Mouse (Mus musculus): ENCODE results near the gene Vmn2r-ps130. TPM values are rescaled to one million over a fixed set of nuclear protein-coding genes. Genes with fewer than 3 reads are reported as not detected.

Vmn2r-ps130 gene
- not detected in 2 replicates for polyA plus RNA-seq (2012; rRNA removed; ENCODE audit: low replicate concordance)

DNA sequence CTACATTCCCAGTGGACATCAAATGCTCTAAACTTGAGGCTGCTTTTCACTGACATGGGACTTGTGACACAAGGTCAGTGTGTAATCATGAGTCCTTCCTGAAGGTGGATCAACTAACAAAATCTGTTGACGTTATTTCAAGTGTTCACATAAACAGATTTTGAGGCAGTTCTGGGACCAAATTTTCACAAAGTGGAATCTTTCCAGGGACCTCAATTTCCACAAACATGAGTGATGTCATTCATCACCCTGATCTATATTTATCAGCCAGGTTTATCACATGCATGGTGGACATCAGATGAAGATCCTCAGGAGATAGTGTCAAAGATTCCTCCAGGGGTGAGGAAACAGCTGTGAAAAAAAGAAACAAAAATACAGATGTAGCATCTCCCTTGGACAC lies at the start of gene Vmn2r-ps130:
Gene Vmn2r-ps130, plus strand, starts transcription at position 301 of the 400 bp plus-strand sequence.

Other genes with a start within 250 kb of the Vmn2r-ps130 start
- 0.27 and 0.37 TPM in 2 replicates for gene Zfp945, start 194.0 kb upstream of the Vmn2r-ps130 start, polyA plus RNA-seq (2012; rRNA removed; ENCODE audit: low replicate concordance)
- gene Vmn2r113, start 118.2 kb upstream of the Vmn2r-ps130 start, polyA plus RNA-seq (2012; rRNA removed; ENCODE audit: low replicate concordance) = not detected in 2 replicates
- 0.15 TPM in 1 of 2 replicates, not detected in the other for gene Zfp40, start 132.1 kb downstream of the Vmn2r-ps130 start, polyA plus RNA-seq (2012; rRNA removed; ENCODE audit: low replicate concordance)